Mouse (Mus musculus): Measurements from ENCODE around the gene Ncoa1. TPM values are rescaled to one million over a fixed set of nuclear protein-coding genes. Genes with fewer than 3 reads are reported as not detected.
"Not testable (repeated sequence)": the region's sequence is repeated elsewhere in the genome, so short reads cannot be mapped to it uniquely, and the experiment has no call there.

The Ncoa1 gene
- total RNA-seq, 2 experiments from 2014 or later, result 98.4 to 101 TPM

- DNase-seq (ENCODE audit: low spot score in 2 of 2), result peak in 1 of 2 experiments; percentile 27
- intact Hi-C loops (cut with DNase I), result no loop called here
Observed at GRCm38 (mm10) chr12:4417626-4418263, 59.2 kb downstream of the Ncoa1 start.

- DNase-seq (ENCODE audit: low spot score in 2 of 2), result peak in 1 of 2 experiments; percentile 18
- intact Hi-C loops (cut with DNase I), result no loop called here
Observed at GRCm38 (mm10) chr12:4407085-4407484, 69.9 kb downstream of the Ncoa1 start.

GRCm38 (mm10) chr12:4406155-4406554 is 70.8 kb downstream of the Ncoa1 start:
- DNase-seq (ENCODE audit: low spot score in 2 of 2), result no peak
- intact Hi-C loops (cut with DNase I), result no loop called here

GRCm38 (mm10) chr12:4403206-4403605 is 73.8 kb downstream of the Ncoa1 start:
- intact Hi-C loops (cut with DNase I), result no loop called here
- no peak for DNase-seq (ENCODE audit: low spot score in 2 of 2)

GRCm38 (mm10) chr12:4396221-4396620 is 80.8 kb downstream of the Ncoa1 start:
- intact Hi-C loops (cut with DNase I), result no loop called here
- DNase-seq (ENCODE audit: low spot score in 2 of 2), result peak in 1 of 2 experiments; percentile 35

GRCm38 (mm10) chr12:4392590-4392989 is 84.4 kb downstream of the Ncoa1 start:
- intact Hi-C loops (cut with DNase I), result no loop called here
- no peak for DNase-seq (ENCODE audit: low spot score in 2 of 2)

GRCm38 (mm10) chr12:4392074-4392473 is 84.9 kb downstream of the Ncoa1 start:
- intact Hi-C loops (cut with DNase I), result no loop called here
- no peak for DNase-seq (ENCODE audit: low spot score in 2 of 2)

GRCm38 (mm10) chr12:4391256-4391655 is 85.7 kb downstream of the Ncoa1 start:
- no peak for DNase-seq (ENCODE audit: low spot score in 2 of 2)
- intact Hi-C loops (cut with DNase I), result no loop called here

GRCm38 (mm10) chr12:4390721-4391120 is 86.3 kb downstream of the Ncoa1 start:
- intact Hi-C loops (cut with DNase I), result no loop called here
- no peak for DNase-seq (ENCODE audit: low spot score in 2 of 2)

GRCm38 (mm10) chr12:4386077-4386719 is 90.8 kb downstream of the Ncoa1 start:
- intact Hi-C loops (cut with DNase I), result no loop called here
- DNase-seq (ENCODE audit: low spot score in 2 of 2), result no peak

GRCm38 (mm10) chr12:4383061-4383460 is 93.9 kb downstream of the Ncoa1 start:
- DNase-seq (ENCODE audit: low spot score in 2 of 2), result no peak
- intact Hi-C loops (cut with DNase I), result no loop called here

GRCm38 (mm10) chr12:4379298-4379957 is 97.6 kb downstream of the Ncoa1 start:
- no peak for DNase-seq (ENCODE audit: low spot score in 2 of 2)
- intact Hi-C loops (cut with DNase I), result no loop called here

GRCm38 (mm10) chr12:4376475-4376874 is 100.5 kb downstream of the Ncoa1 start:
- no peak for DNase-seq (ENCODE audit: low spot score in 2 of 2)
- intact Hi-C loops (cut with DNase I), result no loop called here

- DNase-seq (ENCODE audit: low spot score in 2 of 2), result no peak
- intact Hi-C loops (cut with DNase I), result no loop called here
Observed at GRCm38 (mm10) chr12:4374816-4375493, 102.0 kb downstream of the Ncoa1 start.

GRCm38 (mm10) chr12:4371406-4371805 is 105.6 kb downstream of the Ncoa1 start:
- DNase-seq (ENCODE audit: low spot score in 2 of 2), result no peak
- intact Hi-C loops (cut with DNase I), result no loop called here

- intact Hi-C loops (cut with DNase I), result no loop called here
- no peak for DNase-seq (ENCODE audit: low spot score in 2 of 2)
Observed at GRCm38 (mm10) chr12:4365951-4366350, 111.0 kb downstream of the Ncoa1 start.

GRCm38 (mm10) chr12:4359475-4359874 is 117.5 kb downstream of the Ncoa1 start:
- intact Hi-C loops (cut with DNase I), result no loop called here
- DNase-seq (ENCODE audit: low spot score in 2 of 2), result no peak

- DNase-seq (ENCODE audit: low spot score in 2 of 2); intact Hi-C loops (cut with DNase I): not testable (repeated sequence)
Observed at GRCm38 (mm10) chr12:4358653-4359052, 118.3 kb downstream of the Ncoa1 start.

- intact Hi-C loops (cut with DNase I), result no loop called here
- DNase-seq (ENCODE audit: low spot score in 2 of 2), result no peak
Observed at GRCm38 (mm10) chr12:4358100-4358499, 118.9 kb downstream of the Ncoa1 start.

GRCm38 (mm10) chr12:4356834-4357445 is 120.0 kb downstream of the Ncoa1 start:
- intact Hi-C loops (cut with DNase I), result no loop called here
- no peak for DNase-seq (ENCODE audit: low spot score in 2 of 2)
